Mouse (Mus musculus): ENCODE results near the gene Vwa8. TPM values are rescaled to one million over a fixed set of nuclear protein-coding genes. Genes with fewer than 3 reads are reported as not detected.

Vwa8 gene
- total RNA-seq, 1 experiment = 9.8 TPM

DNA sequence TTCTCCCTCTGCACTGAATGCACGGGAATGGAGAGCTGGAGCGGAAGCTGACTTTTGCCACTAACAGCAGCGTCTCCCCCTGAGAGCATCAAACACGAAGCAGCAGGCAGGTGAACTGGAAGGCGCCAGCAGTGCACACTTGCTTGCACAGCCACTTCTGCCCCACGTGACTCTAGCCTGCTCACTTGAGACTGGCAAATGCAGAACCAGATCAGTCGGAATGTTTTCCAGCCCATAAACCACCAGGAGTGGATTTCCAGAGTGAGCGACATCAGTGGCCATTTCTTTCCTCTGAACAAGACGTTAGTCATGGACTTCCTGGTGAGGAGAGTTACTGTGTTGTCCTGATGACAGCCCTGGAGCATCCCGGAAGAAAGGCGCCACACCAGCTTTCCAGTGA lies 200.7 kb downstream of the Vwa8 start:
- TF ChIP-seq ZNF384 (IDR thresholded peaks at IDR 0.05; ENCODE audit: low read depth, low read length) = no peak
- no peak for TF ChIP-seq CHD2 (IDR thresholded peaks at IDR 0.05; ENCODE audit: low read depth, low read length)
- TF ChIP-seq ZC3H11A (IDR thresholded peaks at IDR 0.05; ENCODE audit: borderline replicate concordance, low read depth, low read length) = no peak
- no peak for TF ChIP-seq MAFK (IDR thresholded peaks at IDR 0.05; ENCODE audit: insufficient read depth, low read depth, low read length)
- TF ChIP-seq HCFC1 (IDR thresholded peaks at IDR 0.05; ENCODE audit: borderline replicate concordance, insufficient read depth, low read length) = no peak
- H3K36me3 ChIP-seq (ENCODE audit: control insufficient read depth, insufficient read depth, low read length, poor library complexity, severe bottlenecking) = peaks cover 5% of the 10 kb centered on the region; the same call in 1 of the 2 replicates
- H3K27ac ChIP-seq (ENCODE audit: insufficient read depth, low read depth, low read length, poor library complexity, severe bottlenecking) = no peak overlapping the region
- no peak overlapping the region for H3K9ac ChIP-seq (ENCODE audit: insufficient read depth, low read depth, low read length, poor library complexity, severe bottlenecking)
- no peaks in the 10 kb centered on the region for H3K4me1 ChIP-seq (ENCODE audit: control insufficient read depth in 2 of 2, insufficient read depth in 2 of 2, low read length in 2 of 2, poor library complexity in 1 of 2)
- no peak overlapping the region for H3K4me3 ChIP-seq (ENCODE audit: insufficient read depth in 1 of 2, low read depth in 1 of 2, low read length in 2 of 2, poor library complexity in 1 of 2, severe bottlenecking in 1 of 2)
- in situ Hi-C loops (cut with MboI; ENCODE audit: low sequenced_read_pairs in 2 of 2, unreplicated experiment in 2 of 2) = no loop called here
- DNase-seq (ENCODE audit: low read depth, low spot score) = no peak
- H3K9me3 ChIP-seq (ENCODE audit: control insufficient read depth, insufficient read depth, low read depth, low read length) = no peaks in the 10 kb centered on the region

DNA sequence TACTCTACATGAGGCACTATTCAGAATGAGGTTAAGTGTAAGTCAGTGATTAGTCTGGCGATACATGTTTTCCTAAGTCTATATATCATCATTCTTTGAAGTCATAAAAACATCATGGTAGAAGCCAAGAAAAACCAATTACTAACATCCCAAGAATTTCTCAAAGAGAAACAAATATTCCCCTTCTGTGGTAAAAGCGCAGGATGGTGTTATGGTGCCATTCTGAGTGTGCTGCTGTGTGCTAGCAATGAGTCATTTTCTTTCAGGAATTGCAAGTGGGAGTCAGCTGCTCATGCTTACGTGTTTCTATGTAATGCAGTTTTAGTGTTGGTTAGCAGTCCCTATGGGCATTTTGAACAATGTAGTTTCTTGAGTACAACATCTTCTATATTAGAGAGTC lies 216.8 kb downstream of the Vwa8 start:
- Histone ChIP-seq H3K27ac (ENCODE audit: insufficient read depth, low read depth, low read length, poor library complexity, severe bottlenecking) (no peak overlapping the region), H3K36me3 (ENCODE audit: control insufficient read depth, insufficient read depth, low read length, poor library complexity, severe bottlenecking) (no peaks in the 10 kb centered on the region; the same call in 1 of the 2 replicates), H3K9ac (ENCODE audit: insufficient read depth, low read depth, low read length, poor library complexity, severe bottlenecking) (no peak overlapping the region), H3K4me1 (ENCODE audit: control insufficient read depth in 2 of 2, insufficient read depth in 2 of 2, low read length in 2 of 2, poor library complexity in 1 of 2) (no peaks in the 10 kb centered on the region), H3K4me3 (ENCODE audit: insufficient read depth in 1 of 2, low read depth in 1 of 2, low read length in 2 of 2, poor library complexity in 1 of 2, severe bottlenecking in 1 of 2) (no peak overlapping the region), H3K9me3 (ENCODE audit: control insufficient read depth, insufficient read depth, low read depth, low read length) (no peaks in the 10 kb centered on the region)
- in situ Hi-C loops (cut with MboI; ENCODE audit: low sequenced_read_pairs in 2 of 2, unreplicated experiment in 2 of 2) = no loop called here
- TF ChIP-seq ZC3H11A (IDR thresholded peaks at IDR 0.05; ENCODE audit: borderline replicate concordance, low read depth, low read length) (no peak), MAFK (IDR thresholded peaks at IDR 0.05; ENCODE audit: insufficient read depth, low read depth, low read length) (no peak), CHD2 (IDR thresholded peaks at IDR 0.05; ENCODE audit: low read depth, low read length) (no peak), ZNF384 (IDR thresholded peaks at IDR 0.05; ENCODE audit: low read depth, low read length) (no peak), HCFC1 (IDR thresholded peaks at IDR 0.05; ENCODE audit: borderline replicate concordance, insufficient read depth, low read length) (no peak)
- DNase-seq (ENCODE audit: low read depth, low spot score) = no peak

DNA sequence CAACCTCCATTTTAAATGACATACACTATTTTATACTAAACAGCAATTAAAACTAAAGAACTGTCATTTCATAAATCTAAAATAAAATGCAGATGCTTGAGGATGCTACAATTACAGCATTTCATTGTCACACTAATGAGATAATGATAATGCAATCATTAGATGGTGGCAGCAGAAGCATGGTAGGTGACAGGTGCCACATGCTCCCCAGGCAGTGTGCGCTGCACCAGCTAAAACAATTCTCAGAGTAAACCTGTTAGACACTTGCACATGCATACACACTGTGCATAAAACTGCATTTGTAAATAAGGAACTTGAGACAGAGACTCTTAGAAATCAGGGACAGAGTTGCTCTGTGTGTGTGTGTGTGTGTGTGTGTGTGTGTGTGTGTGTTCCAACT lies 220.7 kb downstream of the Vwa8 start:
- no peaks in the 10 kb centered on the region; the same call in 1 of the 2 replicates for H3K36me3 ChIP-seq (ENCODE audit: control insufficient read depth, insufficient read depth, low read length, poor library complexity, severe bottlenecking)
- in situ Hi-C loops (cut with MboI; ENCODE audit: low sequenced_read_pairs in 2 of 2, unreplicated experiment in 2 of 2) = no loop called here
- H3K9ac ChIP-seq (ENCODE audit: insufficient read depth, low read depth, low read length, poor library complexity, severe bottlenecking) = no peak overlapping the region
- H3K4me3 ChIP-seq (ENCODE audit: insufficient read depth in 1 of 2, low read depth in 1 of 2, low read length in 2 of 2, poor library complexity in 1 of 2, severe bottlenecking in 1 of 2) = no peak overlapping the region
- H3K4me1 ChIP-seq (ENCODE audit: control insufficient read depth in 2 of 2, insufficient read depth in 2 of 2, low read length in 2 of 2, poor library complexity in 1 of 2) = no peaks in the 10 kb centered on the region
- DNase-seq (ENCODE audit: low read depth, low spot score) = no peak
- no peak overlapping the region for H3K27ac ChIP-seq (ENCODE audit: insufficient read depth, low read depth, low read length, poor library complexity, severe bottlenecking)
- TF ChIP-seq MAFK (IDR thresholded peaks at IDR 0.05; ENCODE audit: insufficient read depth, low read depth, low read length) (no peak), ZNF384 (IDR thresholded peaks at IDR 0.05; ENCODE audit: low read depth, low read length) (no peak), ZC3H11A (IDR thresholded peaks at IDR 0.05; ENCODE audit: borderline replicate concordance, low read depth, low read length) (no peak), HCFC1 (IDR thresholded peaks at IDR 0.05; ENCODE audit: borderline replicate concordance, insufficient read depth, low read length) (no peak), CHD2 (IDR thresholded peaks at IDR 0.05; ENCODE audit: low read depth, low read length) (no peak)
- H3K9me3 ChIP-seq (ENCODE audit: control insufficient read depth, insufficient read depth, low read depth, low read length) = no peaks in the 10 kb centered on the region

DNA sequence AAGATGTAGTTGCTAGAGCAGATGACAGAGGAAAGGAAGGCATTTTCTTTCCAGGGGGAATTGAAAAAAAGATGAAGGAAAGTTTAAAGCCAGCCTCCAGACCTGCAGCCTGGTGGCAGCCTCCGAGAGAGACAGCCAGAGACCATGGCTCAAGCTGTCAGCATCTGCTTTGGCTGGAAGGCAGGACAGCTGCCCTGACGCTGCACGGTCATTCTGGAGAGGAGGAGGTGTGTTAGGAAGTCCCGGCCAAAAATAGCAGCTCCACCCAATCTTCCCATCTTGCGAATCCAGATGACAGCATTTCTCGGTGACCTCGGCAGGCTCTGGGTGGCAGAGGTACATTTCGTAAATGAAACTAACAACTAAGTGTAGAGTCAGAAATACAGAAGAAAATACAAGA lies 225.9 kb downstream of the Vwa8 start:
- Histone ChIP-seq H3K9me3 (ENCODE audit: control insufficient read depth, insufficient read depth, low read depth, low read length) (no peaks in the 10 kb centered on the region), H3K36me3 (ENCODE audit: control insufficient read depth, insufficient read depth, low read length, poor library complexity, severe bottlenecking) (no peaks in the 10 kb centered on the region), H3K4me1 (ENCODE audit: control insufficient read depth in 2 of 2, insufficient read depth in 2 of 2, low read length in 2 of 2, poor library complexity in 1 of 2) (no peaks in the 10 kb centered on the region), H3K27ac (ENCODE audit: insufficient read depth, low read depth, low read length, poor library complexity, severe bottlenecking) (no peak overlapping the region), H3K4me3 (ENCODE audit: insufficient read depth in 1 of 2, low read depth in 1 of 2, low read length in 2 of 2, poor library complexity in 1 of 2, severe bottlenecking in 1 of 2) (no peak overlapping the region), H3K9ac (ENCODE audit: insufficient read depth, low read depth, low read length, poor library complexity, severe bottlenecking) (no peak overlapping the region)
- in situ Hi-C loops (cut with MboI; ENCODE audit: low sequenced_read_pairs in 2 of 2, unreplicated experiment in 2 of 2) = no loop called here
- no peak for TF ChIP-seq ZC3H11A (IDR thresholded peaks at IDR 0.05; ENCODE audit: borderline replicate concordance, low read depth, low read length)
- no peak for DNase-seq (ENCODE audit: low read depth, low spot score)

DNA sequence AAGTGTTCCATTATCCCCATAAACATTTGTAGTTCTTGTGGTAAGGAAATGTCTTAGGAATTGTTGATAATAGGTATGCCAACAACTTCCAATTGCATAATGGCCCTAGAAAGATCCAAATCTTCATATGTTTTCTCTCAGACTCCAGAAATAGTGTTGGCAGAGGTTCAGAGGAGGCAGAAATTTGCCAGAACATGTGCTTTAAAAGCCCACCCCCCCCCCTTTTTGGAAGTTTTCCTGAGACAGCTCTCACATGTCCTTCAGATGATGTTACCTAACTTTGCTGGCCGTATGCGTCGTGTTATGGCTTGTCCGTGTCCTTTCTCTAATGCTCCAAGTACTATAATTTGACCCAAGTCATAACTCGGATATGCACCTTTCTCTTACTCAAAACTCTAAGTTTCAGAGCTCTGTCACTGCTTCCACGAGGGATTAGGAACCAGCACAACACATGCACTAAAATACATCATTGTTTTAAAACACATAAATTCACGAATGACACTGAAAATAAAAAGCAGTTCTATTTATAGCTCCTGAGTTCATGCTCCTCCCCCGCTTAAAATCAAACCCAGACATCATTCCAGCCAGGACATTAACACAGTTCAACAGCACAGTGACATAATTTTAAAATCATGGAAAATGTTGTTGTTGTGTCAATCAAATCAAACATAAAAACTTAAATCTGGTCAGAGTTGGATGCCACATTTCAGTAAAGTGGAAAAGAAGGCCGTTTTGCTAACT lies 227.9 kb downstream of the Vwa8 start:
- no peak for DNase-seq (ENCODE audit: low read depth, low spot score)
- no peak overlapping the region for H3K27ac ChIP-seq (ENCODE audit: insufficient read depth, low read depth, low read length, poor library complexity, severe bottlenecking)
- no peak overlapping the region for H3K4me3 ChIP-seq (ENCODE audit: insufficient read depth in 1 of 2, low read depth in 1 of 2, low read length in 2 of 2, poor library complexity in 1 of 2, severe bottlenecking in 1 of 2)
- no peak for TF ChIP-seq CHD2 (IDR thresholded peaks at IDR 0.05; ENCODE audit: low read depth, low read length)
- TF ChIP-seq ZC3H11A (IDR thresholded peaks at IDR 0.05; ENCODE audit: borderline replicate concordance, low read depth, low read length) = no peak
- no peak for TF ChIP-seq ZNF384 (IDR thresholded peaks at IDR 0.05; ENCODE audit: low read depth, low read length)
- TF ChIP-seq MAFK (IDR thresholded peaks at IDR 0.05; ENCODE audit: insufficient read depth, low read depth, low read length) = no peak
- TF ChIP-seq HCFC1 (IDR thresholded peaks at IDR 0.05; ENCODE audit: borderline replicate concordance, insufficient read depth, low read length) = no peak
- H3K9ac ChIP-seq (ENCODE audit: insufficient read depth, low read depth, low read length, poor library complexity, severe bottlenecking) = no peak overlapping the region
- H3K36me3 ChIP-seq (ENCODE audit: control insufficient read depth, insufficient read depth, low read length, poor library complexity, severe bottlenecking) = no peaks in the 10 kb centered on the region
- in situ Hi-C loops (cut with MboI; ENCODE audit: low sequenced_read_pairs in 2 of 2, unreplicated experiment in 2 of 2) = no loop called here
- H3K9me3 ChIP-seq (ENCODE audit: control insufficient read depth, insufficient read depth, low read depth, low read length) = no peaks in the 10 kb centered on the region
- H3K4me1 ChIP-seq (ENCODE audit: control insufficient read depth in 2 of 2, insufficient read depth in 2 of 2, low read length in 2 of 2, poor library complexity in 1 of 2) = no peaks in the 10 kb centered on the region

Data from ES-E14 (cell line).